Mouse (Mus musculus) ovary, adult 18-20 months (tissue): ENCODE measurements around the gene Fbrsl1.

Experiments used
- DNase-seq: peaks from one replicate; pipeline ENCODE4 v3.0.0; 2022; ENCODE audit warnings: low spot score, mixed read lengths

Fbrsl1 gene

DNA sequence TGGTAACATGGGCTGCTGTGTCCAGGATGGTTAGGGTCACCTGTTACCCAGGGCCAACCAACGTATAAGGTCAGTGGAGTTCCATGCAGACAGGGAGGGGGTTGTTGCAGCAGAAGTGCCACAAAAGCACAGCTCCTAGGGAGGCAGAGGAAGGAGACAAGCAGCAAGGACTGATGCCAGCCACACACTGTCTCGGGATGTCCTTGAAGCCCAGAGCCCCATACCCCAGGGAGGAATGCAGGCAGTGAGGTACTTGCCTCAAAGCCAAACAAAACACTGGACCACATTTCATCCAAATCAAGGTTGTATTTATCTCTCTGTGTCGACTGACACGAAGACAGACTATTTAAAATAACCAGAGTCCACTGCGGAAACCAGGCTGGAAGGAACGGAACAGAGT lies 86.8 kb downstream of the Fbrsl1 start:
- peak; percentile 52 for DNase-seq

DNA sequence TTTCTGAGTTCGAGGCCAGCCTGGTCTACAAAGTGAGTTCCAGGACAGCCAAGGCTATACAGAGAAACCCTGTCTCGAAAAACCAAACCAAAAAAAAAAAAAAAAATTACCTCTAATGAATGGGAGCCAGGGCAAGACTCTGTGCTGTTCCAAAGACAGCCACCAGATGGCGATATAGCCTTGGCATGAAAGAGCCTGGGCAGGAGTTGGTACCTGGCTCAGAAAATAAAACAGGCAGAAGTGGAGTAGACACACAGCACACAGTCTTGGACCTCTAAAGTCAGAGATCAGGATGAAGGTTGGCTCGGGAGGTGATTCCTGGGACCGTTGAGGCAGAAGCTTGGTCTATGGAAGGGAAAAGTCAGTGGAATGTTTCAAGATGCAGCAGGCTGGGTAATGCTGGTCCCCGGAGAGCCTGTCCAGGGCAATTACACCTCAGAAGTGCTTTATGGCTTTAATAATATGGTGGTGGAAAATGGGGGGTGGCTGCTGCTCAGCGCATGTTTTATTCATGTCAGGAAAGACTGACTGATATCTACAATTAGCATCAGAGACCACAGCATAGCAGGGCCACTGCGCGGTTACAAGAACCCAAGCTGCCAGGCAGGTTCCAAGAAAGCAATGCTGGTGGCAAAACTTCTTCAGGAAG lies 90.6 kb downstream of the Fbrsl1 start:
- DNase-seq: peak; percentile 31

DNA sequence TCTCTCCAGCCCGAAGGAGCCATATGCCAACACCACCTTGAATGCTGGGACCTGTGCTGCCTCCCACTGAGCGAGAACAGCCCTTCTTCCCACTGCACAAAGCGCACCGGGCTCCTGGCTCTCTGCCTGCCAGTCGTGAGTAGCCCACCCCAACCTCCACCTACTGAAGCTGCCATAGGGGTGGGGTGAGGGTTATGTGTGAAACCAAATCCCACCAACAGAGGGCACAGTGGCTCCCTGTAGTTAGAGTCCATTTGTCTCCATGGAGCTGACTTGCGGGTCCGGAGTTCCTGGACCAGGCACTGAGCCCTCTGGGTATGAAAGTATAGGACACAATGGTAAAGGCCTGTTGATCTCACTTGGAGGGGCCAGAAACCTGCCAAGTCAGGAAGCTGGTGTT lies 93.6 kb downstream of the Fbrsl1 start:
- no peak for DNase-seq

DNA sequence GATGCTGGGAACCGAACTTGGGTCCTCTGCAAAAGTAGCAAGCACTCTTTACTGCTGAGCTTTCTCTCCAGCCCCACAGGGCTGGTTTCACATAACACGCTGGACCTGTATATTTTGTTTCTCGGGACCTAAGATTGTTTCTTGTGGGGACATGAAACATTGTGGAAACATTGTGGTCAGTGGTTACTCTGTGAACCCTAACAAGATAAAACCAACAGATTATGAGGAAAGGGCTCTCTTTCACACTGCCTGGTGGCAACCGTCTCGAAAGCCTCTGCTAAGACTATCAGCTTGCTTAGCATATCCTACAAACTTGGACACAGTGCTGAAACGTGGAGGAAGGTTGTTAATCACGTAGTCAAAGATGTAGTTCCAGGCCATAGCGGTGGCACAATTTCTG lies 101.3 kb downstream of the Fbrsl1 start:
- DNase-seq: no peak

DNA sequence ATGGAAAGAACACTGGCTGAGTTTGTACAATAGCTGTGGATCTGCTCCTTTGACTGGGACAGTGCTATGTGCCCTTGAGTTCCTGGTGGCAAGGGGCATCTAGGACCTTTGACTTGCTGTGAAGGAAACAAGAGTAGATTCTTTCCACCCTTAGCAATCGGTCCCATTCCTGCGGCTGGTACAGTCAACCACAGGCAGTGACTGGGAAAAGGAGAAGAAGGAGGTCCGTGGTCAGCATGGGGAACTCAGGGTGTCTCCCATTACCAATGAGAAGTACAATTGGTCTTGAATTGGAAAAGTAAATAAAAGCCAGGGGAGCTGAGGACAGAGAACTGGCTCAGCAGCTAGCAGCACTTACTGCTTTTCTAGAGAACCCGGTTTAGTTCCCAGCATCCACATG lies 102.8 kb downstream of the Fbrsl1 start:
- no peak for DNase-seq

DNA sequence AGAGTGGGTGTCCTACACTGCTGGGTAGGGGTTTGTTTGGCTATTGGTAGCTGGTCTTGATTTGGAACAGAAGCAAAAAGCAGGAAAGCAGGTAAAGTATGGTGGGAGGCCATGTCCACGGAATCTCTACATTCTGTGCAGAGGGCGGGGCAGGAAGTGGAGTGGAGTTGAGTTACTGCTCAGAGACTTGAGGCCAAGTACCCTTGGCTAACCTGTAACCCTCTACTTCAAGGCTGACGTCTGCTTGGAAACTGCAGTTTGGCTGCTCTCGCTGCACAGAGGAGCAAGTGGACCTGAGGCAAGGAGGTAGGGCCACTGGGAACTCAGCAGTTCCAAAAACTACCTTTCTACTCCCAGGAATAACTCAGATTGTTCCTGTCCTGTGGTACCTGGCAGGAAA lies 103.8 kb downstream of the Fbrsl1 start, which contains the start of gene Lrcol1:
TSS of gene Lrcol1 (plus strand) at position 207 of the 400 bp plus-strand sequence.
- no peak for DNase-seq

DNA sequence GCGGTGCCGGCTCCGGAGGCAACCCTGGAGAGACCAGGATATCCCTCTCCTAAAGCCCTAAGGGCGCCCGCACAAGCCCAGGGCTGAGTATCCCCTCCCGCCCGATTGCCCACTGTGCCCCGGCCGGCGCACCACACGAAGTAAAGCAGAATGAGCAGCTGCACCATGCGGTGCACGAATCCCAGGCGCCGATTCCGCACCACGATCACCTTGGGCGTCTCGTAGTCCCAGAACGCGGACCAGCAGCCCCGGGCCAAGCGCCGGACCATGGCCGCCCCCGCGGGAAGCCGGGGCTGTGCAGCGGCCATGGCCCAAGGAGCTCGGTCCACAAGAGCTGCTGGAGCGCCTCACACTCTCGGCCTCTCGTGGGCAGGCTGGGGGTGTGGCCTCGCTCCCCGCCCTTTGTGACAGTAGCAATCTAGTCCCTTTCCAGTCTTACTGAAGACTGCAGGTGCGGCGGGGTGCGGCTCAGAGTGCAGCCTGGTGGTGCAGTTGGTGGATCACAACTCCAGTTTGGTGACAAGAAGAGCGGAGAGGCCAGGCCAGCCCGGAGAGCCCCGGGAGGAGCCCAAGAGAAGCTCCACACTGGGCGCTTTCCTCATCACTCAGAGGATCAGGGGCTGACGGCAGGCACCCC lies 105.5 kb downstream of the Fbrsl1 start, which contains the start of gene P2rx2:
TSS of gene P2rx2 (minus strand) at position 565 of the 637 bp plus-strand sequence.
- peak; percentile 23 for DNase-seq

DNA sequence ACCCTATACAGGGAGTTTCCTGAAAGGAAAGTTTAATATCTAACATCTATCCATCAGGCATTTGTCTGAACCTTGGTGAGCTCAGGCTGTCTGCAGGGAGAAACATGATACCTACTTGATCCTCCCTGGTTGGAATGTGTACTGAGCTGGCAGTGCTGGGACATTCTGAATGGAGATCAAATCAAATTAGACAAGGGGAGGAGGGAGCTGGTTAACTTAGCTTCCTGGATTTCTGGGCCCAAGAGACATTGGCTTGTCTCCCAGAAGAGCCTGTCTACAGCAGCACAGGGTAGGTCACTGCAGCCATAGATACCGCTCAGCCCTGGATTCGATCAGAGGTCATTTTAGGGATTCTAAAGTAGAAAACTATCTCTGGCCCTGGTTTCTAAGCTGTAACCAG lies 109.5 kb downstream of the Fbrsl1 start:
- DNase-seq: no peak

DNA sequence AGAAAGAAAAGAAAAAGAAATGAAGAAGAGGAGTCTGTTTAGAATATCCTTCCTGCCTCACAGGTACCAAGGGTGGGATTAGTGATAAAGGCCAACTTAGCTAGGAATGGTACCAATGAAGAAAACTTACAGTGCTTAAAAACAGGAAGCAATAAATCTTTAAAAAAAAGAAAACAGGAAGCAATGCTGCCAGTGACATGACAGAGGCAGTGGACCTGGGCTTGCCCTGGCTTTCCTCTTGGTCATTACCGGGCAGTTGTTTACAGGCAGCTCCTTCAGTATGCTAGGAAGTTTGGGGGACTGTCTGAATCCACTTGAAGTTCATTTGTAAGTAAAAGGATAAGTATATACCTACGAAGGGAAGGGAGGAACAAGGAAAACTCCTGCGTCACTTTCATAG lies 117.8 kb downstream of the Fbrsl1 start:
- DNase-seq: no peak

DNA sequence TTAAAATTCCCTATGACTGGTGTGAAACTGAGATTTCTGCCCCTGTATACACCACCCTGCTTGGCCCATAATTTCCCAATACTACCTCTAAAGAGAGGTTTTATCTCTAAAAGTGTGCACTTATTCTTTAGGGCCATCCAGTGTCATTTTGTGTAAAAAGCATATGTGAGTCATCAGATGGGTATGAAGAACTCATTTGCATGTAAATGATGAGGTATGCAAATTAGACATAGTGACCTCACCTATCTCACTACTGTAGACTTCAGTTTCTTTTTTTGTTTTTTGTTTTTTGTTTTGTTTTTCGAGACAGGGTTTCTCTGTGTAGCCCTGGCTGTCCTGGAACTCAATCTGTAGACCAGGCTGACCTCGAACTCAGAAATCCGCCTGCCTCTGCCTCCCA lies 135.2 kb downstream of the Fbrsl1 start:
- DNase-seq: no peak
